Mouse (Mus musculus) embryonic facial prominence, embryonic 14.5 days (tissue): ENCODE data around the gene Pds5b. TPM values are rescaled to one million over a fixed set of nuclear protein-coding genes. Genes with fewer than 3 reads are reported as not detected.

ENCODE experiments used
- ATAC-seq: fragments of 200-750 bp; cut with Nextera tagmentation; 2 replicates; pipeline ENCODE4 v1.8.0; 2017; ENCODE audit warnings: low read depth, moderate number of reproducible peaks, moderate TSS enrichment
- DNase-seq: peaks from one replicate; pipeline ENCODE4 v3.0.0-alpha.2; 2015; ENCODE audit warnings: low spot score
- H3K27ac ChIP-seq: fragments of 300-500 bp; sonication (generic); replicated peaks from 2 replicates; pipeline ENCODE4 v1.5.1; 2014; ENCODE audit warnings: low read depth, mild to moderate bottlenecking, low read length, moderate library complexity
- H3K27me3 ChIP-seq: fragments of 300-500 bp; sonication (generic); replicated peaks from 2 replicates; pipeline ENCODE4 v1.6.1; 2014; ENCODE audit warnings: low read length; ENCODE audit not compliant: control insufficient read depth, insufficient read depth
- H3K36me3 ChIP-seq: fragments of 300-500 bp; sonication (generic); 2 replicates; pipeline ENCODE4 v1.6.1; 2014; ENCODE audit warnings: low read length, mixed read lengths; ENCODE audit not compliant: control insufficient read depth, insufficient read depth
- H3K4me1 ChIP-seq: fragments of 300-500 bp; sonication (generic); 2 replicates; pipeline ENCODE4 v1.6.1; 2014; ENCODE audit warnings: antibody characterized with exemption, low read length; ENCODE audit not compliant: control insufficient read depth, insufficient read depth
- H3K4me2 ChIP-seq: fragments of 300-500 bp; sonication (generic); 2 replicates; pipeline ENCODE4 v1.6.1; 2014; ENCODE audit warnings: low read depth, mild to moderate bottlenecking, low read length, moderate library complexity, mixed read lengths
- H3K4me3 ChIP-seq: fragments of 300-500 bp; sonication (generic); 2 replicates; pipeline ENCODE4 v1.5.1; 2014; ENCODE audit warnings: low read depth, mild to moderate bottlenecking, low read length
- H3K9ac ChIP-seq: fragments of 300-500 bp; sonication (generic); 2 replicates; pipeline ENCODE4 v1.6.1; 2014; ENCODE audit warnings: low read depth, mild to moderate bottlenecking, low read length, moderate library complexity, mixed read lengths
- H3K9me3 ChIP-seq: fragments of 300-500 bp; sonication (generic); 2 replicates; pipeline ENCODE4 v1.6.1; 2016; ENCODE audit warnings: low read length; ENCODE audit not compliant: control insufficient read depth
- WGBS: fragments of 180-500 bp; shearing (Covaris S2); extraction: QIAGEN DNeasy Blood & Tissue Kit; methylation state at CpG from one replicate; pipeline ENCODE4 v1.1.7; 2014; 5-methylcytosine and 5-hydroxymethylcytosine counted together
- polyA plus RNA-seq: library from polyadenylated mRNA; unstranded; fragments of >200 nt; fragmentation: Nextera tagmentation; extraction: Ambion mirVana; gene quantifications from 2 replicates; pipeline ENCODE4 v1.2.1, GENCODE M21; 2014

Gene Pds5b
- polyA plus RNA-seq, 1 experiment from 2014 or later, result 38.1 TPM

- WGBS, result 76% methylated on average over 5 of the region's 5 CpGs
- ATAC-seq (no peak), DNase-seq (no peak)
Measured at GRCm38 (mm10) chr5:150819520-150819919, 146.0 kb downstream of the Pds5b start.

GRCm38 (mm10) chr5:150821152-150821551 is 147.6 kb downstream of the Pds5b start:
- no peaks in the 10 kb centered on the region for H3K36me3 ChIP-seq

More at GRCm38 (mm10) chr5:150819520-150819919, 146.0 kb downstream of the Pds5b start:
- no peak overlapping the region for H3K27ac ChIP-seq
- H3K27me3 ChIP-seq, result no peaks in the 10 kb centered on the region
- H3K36me3 ChIP-seq, result no peaks in the 10 kb centered on the region
- H3K9ac ChIP-seq, result no peak overlapping the region
- H3K4me1 ChIP-seq, result no peaks in the 10 kb centered on the region
- H3K9me3 ChIP-seq, result no peaks in the 10 kb centered on the region
- H3K4me3 ChIP-seq, result no peak overlapping the region
- H3K4me2 ChIP-seq, result no peak overlapping the region

GRCm38 (mm10) chr5:150822781-150823180 is 149.2 kb downstream of the Pds5b start:
- no peak overlapping the region for H3K4me2 ChIP-seq
- no peak overlapping the region for H3K4me3 ChIP-seq
- WGBS, result 85% methylated on average over 6 of the region's 6 CpGs
- H3K4me1 ChIP-seq, result no peaks in the 10 kb centered on the region
- no peak for ATAC-seq
- no peak for DNase-seq
- no peak overlapping the region for H3K27ac ChIP-seq
- H3K9ac ChIP-seq, result no peak overlapping the region
- no peaks in the 10 kb centered on the region for H3K36me3 ChIP-seq
- 0 out of 2 replicates have a peak, but pooled peaks cover 9% of the 10 kb centered on the region for H3K9me3 ChIP-seq
- no peaks in the 10 kb centered on the region for H3K27me3 ChIP-seq

More at GRCm38 (mm10) chr5:150821152-150821551, 147.6 kb downstream of the Pds5b start:
- no peak overlapping the region for H3K4me2 ChIP-seq
- WGBS, result 53% methylated on average over 4 of the region's 4 CpGs
- H3K4me3 ChIP-seq, result no peak overlapping the region
- H3K9me3 ChIP-seq, result 0 out of 2 replicates have a peak, but pooled peaks cover 9% of the 10 kb centered on the region
- H3K27me3 ChIP-seq, result no peaks in the 10 kb centered on the region
- no peaks in the 10 kb centered on the region for H3K4me1 ChIP-seq
- no peak overlapping the region for H3K9ac ChIP-seq
- 0 out of 2 replicates have a peak, but pooled peaks have one; percentile 37 for ATAC-seq
- no peak overlapping the region for H3K27ac ChIP-seq
- DNase-seq, result peak; percentile 62

- Histone ChIP-seq H3K9me3 (0 out of 2 replicates have a peak, but pooled peaks cover 9% of the 10 kb centered on the region), H3K4me2 (no peak overlapping the region), H3K36me3 (no peaks in the 10 kb centered on the region), H3K27me3 (no peaks in the 10 kb centered on the region), H3K9ac (no peak overlapping the region), H3K4me1 (no peaks in the 10 kb centered on the region), H3K4me3 (no peak overlapping the region), H3K27ac (no peak overlapping the region)
- 61% methylated on average over 3 of the region's 3 CpGs for WGBS
- no peak for ATAC-seq
- DNase-seq, result peak; percentile 43
Measured at GRCm38 (mm10) chr5:150823361-150823760, 149.8 kb downstream of the Pds5b start.

GRCm38 (mm10) chr5:150829499-150829898 is 156.0 kb downstream of the Pds5b start:
- Histone ChIP-seq H3K4me2 (no peak overlapping the region), H3K9me3 (0 out of 2 replicates have a peak, but pooled peaks cover 9% of the 10 kb centered on the region), H3K9ac (no peak overlapping the region), H3K27ac (no peak overlapping the region), H3K4me1 (no peaks in the 10 kb centered on the region), H3K4me3 (no peak overlapping the region), H3K36me3 (no peaks in the 10 kb centered on the region), H3K27me3 (no peaks in the 10 kb centered on the region)
- 85% methylated on average over 5 of the region's 5 CpGs for WGBS
- no peak for ATAC-seq
- DNase-seq, result no peak

- WGBS, result 45% methylated on average over 9 of the region's 9 CpGs
- no peaks in the 10 kb centered on the region for H3K4me1 ChIP-seq
- H3K4me2 ChIP-seq, result no peak overlapping the region
- 0 out of 2 replicates have a peak, but pooled peaks cover 4% of the 10 kb centered on the region for H3K9me3 ChIP-seq
- no peak overlapping the region for H3K9ac ChIP-seq
- no peak overlapping the region for H3K27ac ChIP-seq
- no peaks in the 10 kb centered on the region for H3K36me3 ChIP-seq
- no peak for ATAC-seq
- peak; percentile 40 for DNase-seq
- no peaks in the 10 kb centered on the region for H3K27me3 ChIP-seq
- H3K4me3 ChIP-seq, result no peak overlapping the region
Measured at GRCm38 (mm10) chr5:150830718-150831117, 157.2 kb downstream of the Pds5b start.

- Histone ChIP-seq H3K4me1 (peaks cover 14% of the 10 kb centered on the region), H3K36me3 (no peaks in the 10 kb centered on the region), H3K27ac (no peak overlapping the region), H3K27me3 (no peaks in the 10 kb centered on the region), H3K9ac (no peak overlapping the region), H3K4me3 (no peak overlapping the region), H3K9me3 (peaks cover 23% of the 10 kb centered on the region), H3K4me2 (no peak overlapping the region)
- no peak for ATAC-seq
- DNase-seq, result no peak
- 95% methylated on average over 8 of the region's 8 CpGs for WGBS
Measured at GRCm38 (mm10) chr5:150836782-150837181, 163.2 kb downstream of the Pds5b start.

GRCm38 (mm10) chr5:150839688-150840541 is 166.4 kb downstream of the Pds5b start:
- 33% methylated on average over 9 of the region's 11 CpGs for WGBS

More at GRCm38 (mm10) chr5:150839688-150840541, 166.4 kb downstream of the Pds5b start:
- peak overlapping the region; percentile 62 for H3K27ac ChIP-seq
- H3K4me1 ChIP-seq, result peaks cover 14% of the 10 kb centered on the region
- H3K4me3 ChIP-seq, result no peak overlapping the region
- H3K9me3 ChIP-seq, result peaks cover 23% of the 10 kb centered on the region
- DNase-seq (peak; percentile 91), ATAC-seq (peak; percentile 89)
- no peaks in the 10 kb centered on the region for H3K36me3 ChIP-seq
- peak overlapping the region; percentile 23; the same call in 1 of the 2 replicates for H3K4me2 ChIP-seq
- no peak overlapping the region for H3K9ac ChIP-seq
- no peaks in the 10 kb centered on the region for H3K27me3 ChIP-seq
